Mouse (Mus musculus) liver, embryonic 18 days (tissue): ENCODE results near the gene Vmn1r8. TPM values are rescaled to one million over a fixed set of nuclear protein-coding genes. Genes with fewer than 3 reads are reported as not detected.

Source experiments
- polyA plus RNA-seq: library from polyadenylated mRNA; depleted of rRNA; stranded (reverse); fragments of >200 nt; gene quantifications from 2 replicates; pipeline ENCODE4 v1.2.3, GENCODE M21; 2012; rRNA removed

Vmn1r8 gene
- polyA plus RNA-seq: not detected in 2 replicates

GRCm38 (mm10) chr6:57031984-57032383 lies at the start of gene Vmn1r8:
Gene Vmn1r8 (plus strand): TSS chr6:57032284.

GRCm38 (mm10) chr6:56996943-56997342 lies 35.1 kb upstream of the Vmn1r8 start, which contains the start of gene Vmn1r6:
Gene Vmn1r6 (plus strand): TSS chr6:56997243.

DNA sequence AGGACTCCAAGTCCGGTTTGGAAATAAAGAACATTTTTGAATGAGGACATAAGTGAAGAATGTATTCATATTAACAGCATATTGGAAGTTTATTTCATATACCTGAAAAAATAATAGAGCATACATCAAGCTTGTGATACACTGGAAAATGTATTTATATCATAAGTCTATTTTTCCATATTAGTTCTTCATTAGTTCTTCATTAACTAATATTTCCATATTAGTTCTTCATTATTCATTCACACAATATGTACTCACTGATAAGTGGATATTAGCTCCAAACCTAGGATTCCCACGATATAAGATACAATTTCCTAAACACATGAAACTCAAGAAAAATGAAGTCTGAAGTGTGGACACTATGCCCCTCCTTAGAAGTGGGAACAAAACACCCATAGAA lies 6.9 kb upstream of the Vmn1r8 start, which contains the start of gene Vmn1r7:
Gene Vmn1r7 (minus strand): TSS at position 101 of the 400 bp plus-strand sequence.

GRCm38 (mm10) chr6:57066487-57066886 lies 34.4 kb downstream of the Vmn1r8 start, which contains the start of gene Vmn1r9:
Gene Vmn1r9 (plus strand): TSS chr6:57066787.

Other genes starting within 250 kb of the Vmn1r8 start
- gene Kbtbd2, start 234.5 kb upstream of the Vmn1r8 start, polyA plus RNA-seq: 10.1 and 10.6 TPM in 2 replicates
- gene Fkbp9, start 200.2 kb upstream of the Vmn1r8 start, polyA plus RNA-seq: 16.9 and 18.8 TPM in 2 replicates
- gene Nt5c3, start 108.4 kb upstream of the Vmn1r8 start, polyA plus RNA-seq: 57.8 and 59.1 TPM in 2 replicates
- gene Vmn1r4, start 108.3 kb upstream of the Vmn1r8 start, polyA plus RNA-seq: 0.10 and 0.17 TPM in 2 replicates
- not detected in 2 replicates for gene Vmn1r5, start 62.0 kb upstream of the Vmn1r8 start, polyA plus RNA-seq
- not detected in 2 replicates for gene Vmn1r6, start 35.0 kb upstream of the Vmn1r8 start, polyA plus RNA-seq
- not detected in 2 replicates for gene Vmn1r7, start 7.0 kb upstream of the Vmn1r8 start, polyA plus RNA-seq
- under 0.01 TPM in 1 of 2 replicates, not detected in the other for gene Vmn1r9, start 34.5 kb downstream of the Vmn1r8 start, polyA plus RNA-seq
- not detected in 2 replicates for gene Vmn1r10, start 77.2 kb downstream of the Vmn1r8 start, polyA plus RNA-seq
- gene Vmn1r11, start 101.2 kb downstream of the Vmn1r8 start, polyA plus RNA-seq: not detected in 2 replicates
- not detected in 2 replicates for gene Vmn1r12, start 124.6 kb downstream of the Vmn1r8 start, polyA plus RNA-seq
- gene Vmn1r13, start 171.0 kb downstream of the Vmn1r8 start, polyA plus RNA-seq: not detected in 2 replicates
- gene Vmn1r14, start 199.4 kb downstream of the Vmn1r8 start, polyA plus RNA-seq: not detected in 2 replicates
- not detected in 2 replicates for gene Vmn1r15, start 225.7 kb downstream of the Vmn1r8 start, polyA plus RNA-seq